Mouse (Mus musculus) cerebral cortex, adult 2 months (tissue): Measurements from ENCODE around the gene Pard3b.

Experiments
- WGBS: fragments of 180-500 bp; shearing (Covaris S2); methylation state at CpG from one replicate; pipeline ENCODE4 v1.1.7; 2018; 5-methylcytosine and 5-hydroxymethylcytosine counted together

Pard3b gene

DNA sequence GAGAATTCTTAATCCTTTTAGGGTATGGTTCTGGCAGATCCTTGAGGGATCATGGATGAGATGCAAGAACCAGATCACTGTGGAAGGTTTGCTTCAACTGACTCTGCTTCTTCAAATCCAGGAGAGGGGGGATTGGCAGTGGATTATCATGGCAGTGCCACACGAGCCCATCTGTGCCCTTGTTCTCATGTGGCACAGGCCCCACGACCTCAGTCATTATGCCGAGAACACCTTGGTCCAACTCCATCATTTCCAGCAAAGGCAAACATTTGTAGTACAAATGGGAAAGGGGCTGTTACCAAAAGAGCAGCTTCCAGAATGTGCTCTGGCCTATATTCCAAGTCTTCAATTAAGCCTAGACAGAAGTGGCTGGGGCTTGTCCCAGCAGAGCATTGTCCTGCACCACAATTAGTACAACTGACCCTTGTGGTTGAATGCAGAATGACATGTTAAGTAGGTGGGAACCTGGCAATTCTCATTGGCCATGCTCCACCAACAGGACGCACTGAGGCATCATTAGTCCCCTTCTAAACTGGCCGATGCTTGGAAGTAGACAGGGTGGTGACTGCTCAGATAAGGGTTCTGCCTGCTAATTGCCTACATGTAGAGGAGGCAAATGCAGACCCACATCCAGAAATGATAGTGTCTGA lies 959.3 kb downstream of the Pard3b start:
- 70% methylated on average over 5 of the region's 5 CpGs for WGBS

DNA sequence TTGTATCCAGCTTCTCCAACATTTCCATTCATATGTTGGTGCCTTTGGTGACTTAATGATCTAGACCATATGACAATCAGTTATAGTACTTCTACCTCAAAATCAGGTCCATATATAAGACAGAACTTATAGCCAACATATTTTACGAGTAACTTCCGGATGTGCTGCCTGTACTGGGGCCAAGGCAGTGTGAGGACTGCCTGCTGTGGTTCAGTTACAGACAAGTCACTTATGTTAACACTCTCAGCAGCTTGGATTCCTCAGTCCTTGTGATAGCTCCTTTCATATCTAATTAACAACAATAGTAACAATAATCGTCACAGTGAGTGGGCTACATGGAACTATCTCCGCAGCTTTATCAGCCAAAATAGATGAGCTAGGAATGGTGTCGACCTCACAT lies 959.9 kb downstream of the Pard3b start:
- WGBS = 72% methylated on average over 5 of the region's 5 CpGs

DNA sequence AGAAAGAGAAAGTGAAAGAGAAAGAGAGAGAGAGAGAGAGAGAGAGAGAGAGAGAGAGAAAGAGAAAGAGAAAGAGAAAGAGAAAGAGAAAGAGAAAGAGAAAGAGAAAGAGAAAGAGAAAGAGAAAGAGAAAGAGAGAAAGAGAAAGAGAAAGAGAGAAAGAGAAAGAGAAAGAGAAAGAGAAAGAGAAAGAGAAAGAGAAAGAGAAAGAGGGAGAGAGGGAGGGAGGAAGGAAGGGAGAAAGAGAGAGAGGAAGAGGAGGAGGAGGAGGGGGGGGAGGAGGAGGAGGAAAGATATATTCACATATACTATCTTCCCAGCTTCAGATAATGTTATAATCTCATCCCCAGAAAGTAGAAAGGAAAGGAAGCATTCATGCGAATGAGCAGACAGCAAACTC lies 966.0 kb downstream of the Pard3b start:
- WGBS = 100% methylated on average over 1 of the region's 1 CpGs

DNA sequence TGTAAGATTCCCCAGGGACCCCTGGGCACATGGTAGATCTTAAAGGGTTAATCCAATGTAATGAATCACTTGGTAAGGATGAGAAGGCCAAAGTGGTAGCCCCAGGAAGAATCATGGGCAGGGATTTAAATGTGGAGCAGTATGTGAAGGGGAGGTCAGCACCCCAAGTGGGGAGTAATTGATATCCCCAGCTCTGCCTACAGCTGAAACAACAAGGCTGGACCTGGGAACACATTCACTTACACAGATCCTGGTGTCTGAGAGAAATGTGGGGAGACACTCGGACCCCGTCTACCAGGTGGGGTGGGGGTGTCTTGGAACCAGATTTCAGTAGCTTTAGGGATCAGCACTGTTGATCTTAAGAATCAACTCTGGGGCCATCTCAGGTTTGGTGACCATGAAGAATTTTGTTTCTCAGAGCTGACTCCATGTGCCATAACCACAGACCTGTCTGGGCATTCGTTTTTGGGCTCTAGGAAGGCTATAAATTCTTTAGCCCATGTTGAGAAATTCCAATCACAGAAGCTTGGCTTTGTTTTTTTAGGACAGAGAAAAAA lies 979.6 kb downstream of the Pard3b start:
- 83% methylated on average over 3 of the region's 3 CpGs for WGBS

DNA sequence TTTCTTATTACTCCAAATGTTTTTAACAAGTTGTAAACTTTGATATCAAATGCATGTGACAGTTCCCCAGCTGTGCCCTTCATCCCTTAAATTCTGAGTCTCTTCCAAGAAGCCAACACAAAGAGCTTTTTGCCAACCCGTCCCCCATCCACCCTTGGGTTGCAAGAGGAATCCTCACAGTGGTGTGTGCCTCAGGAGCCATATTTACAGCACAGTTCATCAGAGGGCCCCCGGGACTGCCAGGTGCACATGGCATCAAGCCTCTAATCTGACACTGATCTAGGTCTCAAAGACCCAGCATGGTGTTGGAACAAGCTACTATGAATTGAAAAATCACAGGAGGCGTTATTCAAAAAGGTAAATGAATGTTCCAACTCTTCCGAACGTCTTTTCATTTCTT lies 980.8 kb downstream of the Pard3b start:
- 88% methylated on average over 5 of the region's 5 CpGs for WGBS

DNA sequence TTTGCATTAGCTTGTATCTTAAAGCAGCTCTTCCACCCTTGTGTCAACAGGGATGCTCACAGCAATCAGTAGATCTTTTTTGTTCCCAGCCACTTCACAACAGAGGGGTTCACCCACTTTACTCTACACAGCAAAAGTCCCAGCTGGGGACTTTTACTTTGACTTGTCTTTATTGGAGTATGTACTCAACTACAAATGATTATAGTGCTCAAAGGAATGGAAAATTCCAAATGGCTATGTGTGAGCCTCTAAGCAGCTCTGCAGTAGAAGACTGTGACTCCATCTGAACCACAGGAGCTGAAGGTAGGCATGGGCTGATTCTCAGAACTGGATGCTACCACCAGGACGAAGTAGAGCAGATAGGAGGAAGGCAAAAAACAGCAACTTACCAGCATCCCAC lies 983.8 kb downstream of the Pard3b start:
- WGBS = 97% methylated on average over 1 of the region's 1 CpGs

DNA sequence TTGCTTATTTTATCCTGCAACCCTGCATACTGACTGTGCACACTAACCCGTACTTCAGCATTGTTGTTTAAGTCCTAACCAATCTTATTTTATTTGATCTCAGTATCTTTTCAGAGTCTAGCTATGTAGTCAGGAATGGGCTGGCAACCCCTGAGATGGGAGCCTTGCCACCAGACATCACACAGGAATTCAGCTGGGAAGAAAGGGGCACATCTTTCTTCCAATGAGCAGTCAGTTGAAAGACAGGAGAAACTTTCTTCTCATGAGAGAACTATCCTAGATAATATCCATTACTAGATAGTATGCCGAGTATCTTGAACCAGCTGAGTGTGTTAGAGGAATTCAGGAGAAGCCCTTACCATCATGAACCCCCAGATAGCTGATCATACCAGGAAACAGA lies 985.5 kb downstream of the Pard3b start:
- WGBS = 97% methylated on average over 2 of the region's 2 CpGs

DNA sequence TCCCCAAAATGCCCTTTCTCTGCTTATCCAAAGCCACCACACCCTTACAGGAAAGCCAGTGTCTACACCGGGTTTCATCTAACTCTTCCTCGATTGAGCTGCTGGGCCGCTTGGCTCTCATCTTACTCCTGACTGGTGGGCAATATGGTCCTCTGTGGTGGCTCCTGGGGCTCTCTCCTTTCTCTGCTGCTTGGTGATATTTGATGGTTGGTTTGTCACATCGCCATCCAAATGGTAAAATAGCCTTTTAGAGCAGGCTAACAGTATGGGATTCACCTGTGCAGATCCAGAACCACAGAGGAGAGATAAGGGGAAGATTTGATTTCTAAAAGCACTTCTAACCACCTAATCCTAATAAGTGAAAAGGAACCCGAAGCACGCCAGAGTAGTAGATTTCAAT lies 986.2 kb downstream of the Pard3b start:
- 96% methylated on average over 6 of the region's 6 CpGs for WGBS

DNA sequence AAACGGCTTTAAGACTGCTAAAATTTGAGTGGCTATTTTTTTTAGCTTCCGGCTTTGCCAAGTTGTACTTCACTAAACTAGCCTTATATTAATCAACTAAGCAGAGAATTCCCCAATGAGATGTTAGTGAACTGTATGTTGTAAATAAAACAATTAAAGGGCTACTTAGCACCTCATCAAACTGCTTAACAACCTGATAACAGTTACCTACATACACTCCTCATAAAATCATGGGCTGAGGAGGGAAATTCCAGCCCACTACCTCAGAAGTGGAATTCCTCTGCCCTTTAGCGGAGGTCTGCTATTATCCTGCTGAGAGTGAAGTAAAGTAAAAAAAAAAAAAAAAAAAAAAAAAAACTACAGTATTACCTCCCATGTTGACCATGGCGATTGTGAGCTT lies 986.7 kb downstream of the Pard3b start:
- 94% methylated on average over 4 of the region's 4 CpGs for WGBS

DNA sequence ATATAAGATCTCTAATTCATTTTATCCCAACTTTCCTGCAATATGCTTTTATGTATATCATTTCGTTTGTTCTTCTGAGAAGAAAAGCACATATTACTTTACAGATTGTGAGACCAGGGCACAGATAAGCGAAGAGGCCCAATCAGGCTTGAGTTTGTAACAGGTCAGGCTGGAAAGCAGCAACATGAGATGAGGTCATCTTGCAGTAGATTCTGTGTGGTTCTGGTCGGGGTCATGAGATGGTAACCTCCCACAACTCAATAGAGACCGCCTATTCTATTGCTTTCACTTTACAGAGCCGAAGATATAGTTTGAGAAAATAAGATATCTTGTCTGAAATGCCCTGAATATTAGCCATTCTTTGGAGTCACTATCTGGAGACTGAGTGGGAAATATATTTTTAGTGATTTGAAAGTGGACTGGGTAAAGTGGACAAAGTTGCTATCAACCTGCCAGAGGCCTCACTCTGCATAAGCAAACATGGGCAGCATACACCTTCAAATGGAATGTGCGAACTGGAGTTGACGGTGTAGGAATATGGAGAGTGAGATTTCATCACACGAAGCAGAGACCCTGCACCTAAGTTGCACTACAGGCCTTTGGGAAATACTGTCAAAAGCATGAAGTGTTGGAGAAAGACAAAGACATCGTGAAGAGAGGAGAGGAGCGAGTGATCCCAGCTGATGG lies 987.3 kb downstream of the Pard3b start:
- 95% methylated on average over 10 of the region's 10 CpGs for WGBS

DNA sequence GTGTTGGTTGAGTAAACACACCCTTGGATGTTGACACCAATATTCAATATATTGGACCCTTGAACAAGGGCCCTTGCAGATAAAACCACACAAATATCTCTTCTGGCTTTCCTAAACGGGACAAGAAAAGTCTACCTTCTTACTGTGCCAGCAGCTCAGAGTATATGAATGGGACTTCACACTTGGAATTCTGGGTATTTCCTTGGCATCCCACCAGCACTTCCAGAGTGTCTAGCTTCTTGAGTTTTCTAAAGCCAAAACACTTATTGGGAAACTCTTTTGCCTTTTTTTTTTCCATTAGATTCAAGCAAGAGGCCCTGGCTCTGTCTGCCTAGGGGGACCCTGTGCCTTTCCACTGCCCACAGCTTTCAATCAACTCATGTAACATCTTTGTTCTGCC lies 991.3 kb downstream of the Pard3b start:
- WGBS = 38% methylated on average over 1 of the region's 1 CpGs

DNA sequence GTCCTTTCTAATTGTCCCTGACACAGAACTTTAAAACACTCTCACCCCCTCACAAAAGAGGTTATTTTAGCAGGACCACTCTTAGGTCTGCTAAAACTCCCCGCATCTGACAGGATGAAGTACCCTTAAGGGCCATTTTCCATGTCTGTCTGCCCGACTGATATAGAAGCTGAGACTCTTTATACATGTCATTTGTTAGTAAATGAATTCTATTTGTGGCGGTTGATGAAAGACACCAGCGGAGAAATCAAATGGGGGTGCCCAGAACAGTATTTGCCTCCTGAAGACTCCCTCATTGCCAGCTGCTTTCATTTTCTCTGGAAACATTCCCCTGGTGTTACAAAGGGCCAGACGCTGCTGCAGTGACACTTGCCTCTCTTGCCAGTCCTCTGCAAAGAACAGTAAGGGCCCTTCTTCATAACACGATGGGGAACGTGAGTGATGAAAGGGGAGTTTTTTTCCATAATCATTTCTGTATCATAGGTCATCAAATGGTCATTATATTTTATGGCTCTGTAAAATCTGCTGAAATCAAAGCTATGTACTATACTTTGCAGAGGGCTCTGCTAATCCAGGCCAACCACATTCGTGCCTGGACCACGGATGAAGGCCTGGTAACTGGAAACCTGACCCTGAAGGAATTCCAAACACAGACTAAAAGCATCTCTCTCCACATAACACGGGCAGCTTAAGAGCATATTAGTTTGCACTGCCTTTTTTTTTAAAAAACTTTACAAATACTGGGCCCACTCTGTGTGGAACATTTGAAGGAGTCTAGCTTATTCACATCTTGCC lies 993.1 kb downstream of the Pard3b start:
- 82% methylated on average over 10 of the region's 10 CpGs for WGBS

DNA sequence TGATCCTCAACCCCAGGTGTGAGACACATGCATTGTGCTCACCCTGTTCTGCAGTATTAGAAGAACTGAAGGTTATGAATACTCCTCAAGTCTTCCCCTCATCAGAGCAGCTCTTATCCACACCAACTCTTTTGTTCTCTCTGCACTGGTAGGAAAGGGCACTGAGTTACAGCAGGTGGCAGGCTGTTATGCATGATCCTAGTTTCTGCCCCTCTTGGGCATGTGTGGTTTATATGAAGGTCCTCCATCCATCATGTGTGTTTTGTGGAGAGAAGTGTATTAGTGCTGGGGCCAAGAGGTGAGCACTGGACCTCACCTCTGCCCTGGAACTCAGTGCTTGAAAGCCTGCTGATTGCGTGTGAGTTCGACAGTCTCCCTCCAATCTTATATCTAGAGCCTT lies 994.3 kb downstream of the Pard3b start:
- WGBS = 99% methylated on average over 2 of the region's 2 CpGs

DNA sequence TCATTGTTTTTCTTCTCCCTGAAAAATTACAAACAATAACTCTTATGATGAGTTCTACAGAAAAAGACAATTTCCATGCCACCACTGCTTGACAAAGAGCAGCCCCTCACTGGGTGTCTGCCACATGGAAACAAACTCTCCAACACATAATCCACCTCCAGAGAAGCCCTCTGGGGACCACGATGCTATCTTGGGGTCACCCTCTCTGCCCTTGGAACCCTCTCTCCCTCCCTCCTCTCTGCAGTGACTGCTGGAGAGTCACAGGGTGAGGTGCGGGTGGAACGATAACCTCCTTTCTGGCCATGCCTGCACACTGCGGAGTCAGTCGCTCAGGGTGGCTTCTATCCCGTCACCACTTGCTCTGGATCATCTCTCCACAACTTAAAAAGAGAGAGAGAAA lies 996.6 kb downstream of the Pard3b start:
- WGBS = 78% methylated on average over 6 of the region's 6 CpGs

DNA sequence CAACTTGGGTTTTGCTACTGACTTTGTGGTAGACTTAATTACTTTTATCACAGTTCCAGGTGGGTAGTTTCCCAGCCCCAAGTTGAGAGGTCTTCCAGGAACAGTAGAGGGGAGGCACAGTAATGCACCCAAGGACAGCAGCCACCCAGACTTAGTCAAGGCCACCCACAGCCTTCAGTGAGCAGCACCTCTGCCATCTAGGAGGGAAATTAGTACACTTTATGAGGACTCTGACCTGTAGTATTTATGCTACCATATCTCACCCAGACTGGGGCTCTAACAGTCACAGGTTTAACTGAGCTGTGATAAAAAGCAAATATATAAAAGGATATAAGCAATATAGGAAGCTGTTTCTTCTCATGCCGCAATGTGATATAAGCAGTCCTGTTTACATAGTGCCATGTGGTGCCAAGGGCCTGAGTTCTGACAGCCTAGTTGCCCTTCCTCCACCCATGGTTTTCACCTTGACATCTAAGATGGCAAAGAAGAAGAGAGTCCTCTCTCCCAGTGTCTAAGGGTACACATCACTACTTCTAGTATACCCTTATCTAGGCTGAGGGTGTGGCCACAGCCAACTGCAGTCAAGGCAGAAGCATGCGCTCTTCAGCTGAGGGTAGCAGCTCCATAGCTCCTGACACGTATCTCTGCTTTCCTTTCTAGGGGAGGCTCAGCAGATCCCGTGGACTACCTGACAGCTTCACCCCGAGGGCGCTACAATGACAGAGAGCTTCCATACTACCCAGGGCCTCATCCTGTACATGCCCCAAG lies 998.5 kb downstream of the Pard3b start:
- WGBS = 97% methylated on average over 6 of the region's 6 CpGs

DNA sequence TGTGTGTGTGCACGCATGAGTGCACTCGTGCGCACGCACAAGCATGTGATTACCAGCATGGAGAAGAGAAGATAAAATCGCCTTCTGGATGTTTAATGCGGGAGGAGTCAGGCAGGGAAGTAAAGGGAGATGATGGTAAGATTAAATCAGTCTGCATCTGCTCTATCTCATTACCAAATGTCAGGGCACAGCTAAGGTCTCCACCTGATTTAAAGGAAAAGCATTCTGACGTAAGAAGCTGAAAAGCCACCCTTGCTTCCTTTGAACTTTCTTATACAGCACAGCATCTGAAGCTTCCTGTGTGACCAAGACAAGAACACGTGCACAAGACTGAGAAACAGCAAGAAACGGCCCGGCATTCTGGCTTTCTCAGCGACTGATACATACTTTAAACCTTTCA lies 1000.4 kb downstream of the Pard3b start:
- 92% methylated on average over 11 of the region's 11 CpGs for WGBS

DNA sequence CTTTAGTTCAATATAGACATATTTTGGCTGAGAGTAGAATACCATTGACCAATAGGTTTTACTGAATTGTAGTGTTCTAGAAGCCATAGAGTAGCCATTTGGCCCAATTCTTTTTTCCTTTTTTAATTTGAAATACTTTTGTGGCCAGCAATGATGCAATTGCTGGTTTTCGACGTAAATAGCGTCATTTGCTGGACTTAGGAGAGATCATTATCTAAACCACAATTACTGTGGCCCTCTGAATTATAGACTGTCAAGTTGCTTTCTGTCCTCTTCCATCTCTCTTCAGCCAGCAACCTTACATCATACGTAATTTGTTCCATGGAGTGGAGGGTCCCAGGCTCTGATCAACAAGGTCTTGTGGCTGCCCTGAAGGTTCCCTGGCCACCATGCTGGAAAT lies 1000.8 kb downstream of the Pard3b start:
- WGBS = 93% methylated on average over 4 of the region's 4 CpGs

DNA sequence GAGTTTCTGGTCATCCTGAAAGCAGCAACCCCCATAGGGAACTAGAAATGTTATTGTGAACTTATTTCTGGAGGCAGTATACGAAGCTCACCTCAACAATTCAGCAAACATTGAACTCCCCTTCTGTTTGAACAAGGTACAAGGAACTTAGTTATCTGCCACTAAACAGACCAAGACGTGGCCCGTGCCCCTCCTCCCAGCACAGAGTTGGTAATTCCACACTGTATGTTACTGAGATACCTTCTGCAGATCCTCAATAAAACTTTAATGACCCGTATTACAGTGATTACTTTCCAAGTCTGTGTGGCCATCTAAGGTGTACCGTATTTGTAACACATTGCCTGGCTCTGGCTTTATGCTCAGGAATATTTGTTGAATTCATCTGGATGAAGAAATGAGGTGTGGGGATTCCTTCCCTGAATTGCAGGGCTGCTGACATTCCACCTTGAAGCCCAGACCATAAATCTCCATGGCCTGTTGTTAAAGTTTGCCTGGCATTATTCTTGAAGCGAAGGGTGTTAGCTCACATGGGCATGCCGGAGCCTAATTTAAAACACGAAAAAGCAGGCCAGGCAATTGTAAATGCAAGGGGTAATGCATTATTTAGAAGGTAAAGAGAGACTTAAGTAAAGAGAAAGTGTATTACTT lies 1006.1 kb downstream of the Pard3b start:
- WGBS = 91% methylated on average over 8 of the region's 8 CpGs

DNA sequence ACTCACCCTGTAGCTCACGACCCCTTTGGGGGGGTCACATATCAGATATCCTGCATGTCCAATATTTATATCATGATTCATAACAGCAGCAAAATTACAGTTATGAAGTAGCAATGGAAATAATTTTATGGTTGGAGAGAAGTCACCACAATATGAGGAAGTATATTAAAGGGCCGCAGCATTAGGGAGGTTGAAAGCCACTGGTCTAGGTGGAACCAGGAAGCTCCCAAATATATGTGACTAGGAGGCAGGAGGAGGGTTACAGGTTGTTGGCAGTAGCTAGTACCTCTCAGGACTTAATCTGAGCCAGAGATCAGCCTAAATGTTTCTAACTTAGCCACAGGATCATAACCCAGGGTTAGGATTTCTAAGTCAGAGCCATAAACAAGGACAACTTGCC lies 1008.2 kb downstream of the Pard3b start:
- WGBS = 89% methylated on average over 2 of the region's 2 CpGs

DNA sequence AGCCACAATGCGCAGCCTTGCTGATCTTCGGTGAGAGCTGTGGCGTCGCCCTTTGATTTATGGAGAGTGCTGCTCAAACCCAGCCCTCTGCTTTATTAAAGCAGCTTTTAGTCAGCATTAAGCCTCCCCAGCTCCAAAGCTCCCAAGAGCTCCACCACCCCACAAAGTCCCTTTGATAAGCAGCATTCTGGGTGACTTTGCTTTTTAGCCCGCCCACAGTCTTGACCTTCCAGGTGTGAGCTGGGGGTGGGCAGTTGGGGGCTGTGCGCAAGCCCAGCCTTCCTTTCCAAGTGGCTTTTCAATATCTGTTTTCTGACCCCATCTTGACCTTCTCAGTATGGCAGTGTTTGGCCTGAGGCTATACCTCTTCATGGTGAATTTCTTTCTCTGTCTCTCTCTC lies 1009.5 kb downstream of the Pard3b start:
- 77% methylated on average over 6 of the region's 6 CpGs for WGBS

DNA sequence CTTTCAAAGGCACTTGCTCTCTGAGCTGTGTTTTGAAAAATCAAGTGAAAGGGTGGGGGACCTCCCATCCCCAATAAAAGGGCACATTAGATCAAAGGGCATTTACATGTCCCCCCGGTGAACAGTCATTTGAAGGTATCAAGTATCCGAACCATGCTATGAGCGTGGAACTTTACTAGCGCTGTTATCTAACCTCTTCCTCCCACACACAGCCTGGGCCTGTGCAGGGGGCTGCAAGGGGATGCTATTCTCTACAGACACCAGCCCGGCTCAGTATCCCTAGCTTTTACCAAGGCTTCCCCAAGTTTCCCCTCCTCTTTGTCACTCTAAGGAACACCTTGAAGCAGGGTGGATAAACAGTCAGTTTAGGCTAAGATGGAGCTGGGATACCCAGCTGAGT lies 1010.0 kb downstream of the Pard3b start:
- WGBS = 77% methylated on average over 5 of the region's 5 CpGs
